Mouse (Mus musculus): Measurements from ENCODE around the gene Gm45213. TPM values are rescaled to one million over a fixed set of nuclear protein-coding genes. Genes with fewer than 3 reads are reported as not detected.

Gm45213 gene
- not detected in 2 replicates for polyA plus RNA-seq (2015; fragmentation: Nextera tagmentation; extraction: Ambion mirVana)

GRCm38 (mm10) chr7:66043552-66044459 lies at the start of gene Gm45213:
Gene Gm45213 (plus strand): TSS chr7:66043602.

GRCm38 (mm10) chr7:66058703-66059102 lies 15.3 kb downstream of the Gm45213 start, which contains the start of gene Snrpa1:
Gene Snrpa1 (plus strand): TSS chr7:66059003.

GRCm38 (mm10) chr7:66079364-66080230 lies 36.2 kb downstream of the Gm45213 start, which contains the start of gene Selenos:
Gene Selenos (plus strand): TSS chr7:66079649.

GRCm38 (mm10) chr7:66108961-66109854 lies 65.8 kb downstream of the Gm45213 start, which contains the start of gene Chsy1:
Gene Chsy1 (plus strand): TSS chr7:66109515.

Other genes starting within 250 kb of the Gm45213 start
- 0.94 and 0.95 TPM in 2 replicates for gene Pcsk6, start 181.9 kb upstream of the Gm45213 start, polyA plus RNA-seq (2015; fragmentation: Nextera tagmentation; extraction: Ambion mirVana)
- 65.9 and 74.3 TPM in 2 replicates for gene Snrpa1, start 15.4 kb downstream of the Gm45213 start, polyA plus RNA-seq (2015; fragmentation: Nextera tagmentation; extraction: Ambion mirVana)
- gene Selenos, start 36.0 kb downstream of the Gm45213 start, polyA plus RNA-seq (2015; fragmentation: Nextera tagmentation; extraction: Ambion mirVana) = 88.3 and 101 TPM in 2 replicates
- 6.3 and 6.8 TPM in 2 replicates for gene Chsy1, start 65.9 kb downstream of the Gm45213 start, polyA plus RNA-seq (2015; fragmentation: Nextera tagmentation; extraction: Ambion mirVana)

Data from urinary bladder, postnatal 0 days (tissue).